Comparison of ENCODE assay signal across 9 mouse cellular contexts in genomic region chr13:36789360-36789759, GRCm38 (mm10). TPM values are rescaled to one million over a fixed set of nuclear protein-coding genes. Genes with fewer than 3 reads are reported as not detected.
DNase-seq lines count a peak whose midpoint lies in the region; ATAC-seq and TF ChIP-seq lines count a peak whose summit lies in the region.
"Had no signal": no experiment of that assay in that cellular context is flagged by ENCODE, and none has a peak within 500 bp of the region (broad histone marks: within the 10 kb centered on the region; RNA-seq: fewer than 3 reads in every experiment).

No protein-coding gene starts in this region.

- WGBS in liver, adult 2 months = 94% methylated on average over 1 of the region's 1 CpGs
- 83% methylated on average over 1 of the region's 1 CpGs for WGBS in liver, embryonic 12.5 days (ENCODE audit: insufficient replicate concordance)
- WGBS in kidney, embryonic 14.5 days = 93% methylated on average over 1 of the region's 1 CpGs

- H3K27me3 ChIP-seq in liver, adult 2 months (ENCODE audit: control insufficient read depth, insufficient read depth, low read length) = no peaks in the 10 kb centered on the region
- H3K27me3 ChIP-seq in liver, embryonic 12.5 days (replicated peaks) = no peaks in the 10 kb centered on the region
- H3K27me3 ChIP-seq in kidney, embryonic 14.5 days (ENCODE audit: control insufficient read depth, insufficient read depth, low read length) = no peaks in the 10 kb centered on the region
- H3K27me3 ChIP-seq: liver, embryonic 13.5 days had no signal

- no peaks in the 10 kb centered on the region for H3K4me1 ChIP-seq in liver, adult 2 months (ENCODE audit: control insufficient read depth, insufficient read depth, low read length)
- no peaks in the 10 kb centered on the region for H3K4me1 ChIP-seq in liver, embryonic 12.5 days
- no peaks in the 10 kb centered on the region for H3K4me1 ChIP-seq in cortical plate, adult 2 months (ENCODE audit: control insufficient read depth, insufficient read depth, low read length)
- H3K4me1 ChIP-seq in kidney, embryonic 14.5 days (ENCODE audit: control insufficient read depth, insufficient read depth, low read length) = no peaks in the 10 kb centered on the region
- H3K4me1 ChIP-seq: liver, embryonic 13.5 days had no signal

- H3K9ac ChIP-seq in liver, adult 2 months (ENCODE audit: low read depth, low read length) = no peak overlapping the region
- no peak overlapping the region for H3K9ac ChIP-seq in liver, embryonic 12.5 days
- no peak overlapping the region for H3K9ac ChIP-seq in kidney, embryonic 14.5 days (ENCODE audit: low read depth, low read length)
- H3K9ac ChIP-seq: liver, embryonic 13.5 days had no signal

- no peaks in the 10 kb centered on the region for H3K9me3 ChIP-seq in liver, embryonic 12.5 days (replicated peaks)
- H3K9me3 ChIP-seq in kidney, embryonic 14.5 days (ENCODE audit: control insufficient read depth, low read length) = no peaks in the 10 kb centered on the region
- H3K9me3 ChIP-seq: liver, embryonic 13.5 days had no signal

- H3K36me3 ChIP-seq in liver, adult 2 months (ENCODE audit: control insufficient read depth, insufficient read depth, low read length) = no peaks in the 10 kb centered on the region
- H3K36me3 ChIP-seq in liver, embryonic 12.5 days = no peaks in the 10 kb centered on the region
- H3K36me3 ChIP-seq in kidney, embryonic 14.5 days (ENCODE audit: control insufficient read depth, insufficient read depth, low read length) = no peaks in the 10 kb centered on the region
- H3K36me3 ChIP-seq: liver, embryonic 13.5 days had no signal

- H3K27ac ChIP-seq in liver, adult 2 months (replicated peaks; ENCODE audit: insufficient read depth, low read depth, low read length) = no peak overlapping the region
- no peak overlapping the region for H3K27ac ChIP-seq in liver, embryonic 12.5 days
- no peak overlapping the region for H3K27ac ChIP-seq in cortical plate, adult 2 months (ENCODE audit: insufficient read depth, low read length)
- H3K27ac ChIP-seq in kidney, embryonic 14.5 days (ENCODE audit: low read depth, low read length) = no peak overlapping the region
- H3K27ac ChIP-seq: liver, embryonic 13.5 days had no signal

- ATAC-seq in liver, embryonic 12.5 days = no peak
- ATAC-seq in kidney, embryonic 14.5 days (ENCODE audit: low FRiP score, low TSS enrichment) = no peak

- no peak overlapping the region for H3K4me3 ChIP-seq in liver, adult 2 months (ENCODE audit: insufficient read depth, low read depth, low read length)
- no peak overlapping the region for H3K4me3 ChIP-seq in liver, embryonic 12.5 days
- no peak overlapping the region for H3K4me3 ChIP-seq in cortical plate, adult 2 months (ENCODE audit: insufficient read depth, low read length)
- H3K4me3 ChIP-seq in kidney, embryonic 14.5 days (ENCODE audit: low read length) = no peak overlapping the region
- H3K4me3 ChIP-seq: liver, embryonic 13.5 days had no signal

- TF ChIP-seq POLR2A in liver, adult 2 months (IDR thresholded peaks at IDR 0.05; ENCODE audit: extremely low read depth, insufficient read depth, low read length) = no peak
- no peak for TF ChIP-seq POLR2A in cortical plate, adult 2 months (IDR thresholded peaks at IDR 0.05; ENCODE audit: extremely low read depth, insufficient read depth, low read length)

- peak; percentile 24 for TF ChIP-seq CTCF in liver, adult 2 months (IDR thresholded peaks at IDR 0.05; ENCODE audit: low read depth, low read length)
- peak; percentile 28; the same call in 1 of the 2 replicates for TF ChIP-seq CTCF in cortical plate, adult 2 months (IDR thresholded peaks at IDR 0.05; ENCODE audit: extremely low read depth, insufficient read depth, low read length)

- no peaks in the 10 kb centered on the region for H3K79me2 ChIP-seq in liver, adult 2 months (ENCODE audit: control insufficient read depth, insufficient read depth, low read length)

- peak; percentile 31 for DNase-seq in cerebellum, adult 9-10 months
- no peak for DNase-seq in cerebellum, adult 9-11 months
- peak; percentile 18 for DNase-seq in liver, adult 2 months (ENCODE audit: extremely low read depth, low read depth, low spot score)
- DNase-seq in retina, postnatal 1 day = peak; percentile 26
- no peak for DNase-seq in urinary bladder, postnatal 14 days (ENCODE audit: low spot score)
- DNase-seq: liver, embryonic 13.5 days had no signal

- no peak overlapping the region for H3K4me2 ChIP-seq in liver, embryonic 12.5 days
- H3K4me2 ChIP-seq in kidney, embryonic 14.5 days (replicated peaks; ENCODE audit: low read depth, low read length) = no peak overlapping the region
- H3K4me2 ChIP-seq: liver, embryonic 13.5 days had no signal

RNA-seq across cellular contexts. Expression of gene Nrn1, which starts 54.4 kb away (rescaled TPM):
- total RNA-seq in liver, adult 2 months (2014; rRNA removed) = 219 and 292 TPM in 2 replicates
- 213 and 233 TPM in 2 replicates for polyA plus RNA-seq in liver, adult 2 months (2012; rRNA removed)
- 2.1 and 2.5 TPM in 2 replicates for polyA plus RNA-seq in liver, embryonic 12.5 days (2016; fragmentation: Nextera tagmentation; extraction: Ambion mirVana)
- 251 and 304 TPM in 2 replicates for polyA plus RNA-seq in cortical plate, adult 2 months (2012; rRNA removed)
- not detected in 2 replicates for polyA plus RNA-seq in kidney, embryonic 14.5 days (2014; fragmentation: Nextera tagmentation; extraction: Ambion mirVana)

Comparison
In these comparisons a context has a peak if more than half of its experiments do, and no peak if none do; other contexts are left out.
1. DNase-seq: peak in cerebellum, adult 9-10 months (single experiment), liver, adult 2 months (single experiment) and retina, postnatal 1 day (single experiment); none in cerebellum, adult 9-11 months (single experiment) and urinary bladder, postnatal 14 days (single experiment).
2. RNA of gene Nrn1, which starts 54.4 kb away (polyA plus RNA-seq): 251 to 304 TPM in cortical plate, adult 2 months and 213 to 233 TPM in liver, adult 2 months; 2.1 to 2.5 TPM in liver, embryonic 12.5 days and not detected in kidney, embryonic 14.5 days; every median in the first group is over 10 times any median in the second.